Mouse (Mus musculus) bone marrow, adult 2 months (tissue): ENCODE measurements around the gene 4933430I17Rik. TPM values are rescaled to one million over a fixed set of nuclear protein-coding genes. Genes with fewer than 3 reads are reported as not detected.
A peak's percentile ranks its signal among the peaks of the same experiment; 100 is the strongest.

Experiments used
- H3K27ac ChIP-seq: fragments of 200-500 bp; 2 replicates; pipeline ENCODE4 v1.5.1; 2012; ENCODE audit warnings: low read depth, mild to moderate bottlenecking, control low read depth, inconsistent platforms, low read length; ENCODE audit not compliant: control insufficient read depth, poor library complexity, insufficient read depth
- H3K4me1 ChIP-seq: fragments of 200-500 bp; 2 replicates; pipeline ENCODE4 v1.6.1; 2011; ENCODE audit warnings: low read length; ENCODE audit not compliant: control insufficient read depth, insufficient read depth
- H3K4me3 ChIP-seq: fragments of 200-500 bp; replicated peaks from 2 replicates; pipeline ENCODE3; 2011; ENCODE audit warnings: mild to moderate bottlenecking, low read depth, low read length, control low read depth; ENCODE audit not compliant: control insufficient read depth
- CTCF ChIP-seq: fragments of 200-500 bp; IDR thresholded peaks from 2 replicates; pipeline ENCODE4 v1.5.1; 2011; ENCODE audit warnings: low read length, control low read depth; ENCODE audit not compliant: control insufficient read depth, insufficient read depth
- POLR2A ChIP-seq: fragments of 200-500 bp; IDR thresholded peaks from 2 replicates; pipeline ENCODE4 v1.6.1; 2011; ENCODE audit warnings: low read depth, mild to moderate bottlenecking, control low read depth, low read length, borderline replicate concordance; ENCODE audit not compliant: control insufficient read depth
- WGBS: fragments of 180-500 bp; shearing (Covaris S2); methylation state at CpG from one replicate; pipeline ENCODE4 v1.1.7; 2018; 5-methylcytosine and 5-hydroxymethylcytosine counted together
- polyA plus RNA-seq: library from polyadenylated mRNA; stranded (reverse); fragments of >200 nt; gene quantifications from 2 replicates; pipeline ENCODE4 v1.2.4, GENCODE M21; 2011; ENCODE audit warnings: low replicate concordance; ENCODE audit not compliant: missing spikeins, insufficient read depth, insufficient read length

Gene 4933430I17Rik
- polyA plus RNA-seq, 1 experiment: not detected

GRCm38 (mm10) chr4:62513998-62514506 lies 11.1 kb upstream of the 4933430I17Rik start:
- peaks cover 2% of the 10 kb centered on the region for H3K4me1 ChIP-seq
- no peak for TF ChIP-seq POLR2A
- TF ChIP-seq CTCF: no peak
- WGBS: 72% methylated on average over 11 of the region's 11 CpGs
- H3K4me3 ChIP-seq: peak overlapping the region; percentile 14
- no peak overlapping the region for H3K27ac ChIP-seq

- WGBS: 63% methylated on average over 7 of the region's 7 CpGs
- TF ChIP-seq CTCF (no peak), POLR2A (no peak)
- peak overlapping the region; percentile 90 for H3K4me3 ChIP-seq
- H3K27ac ChIP-seq: peak overlapping the region; percentile 85
- H3K4me1 ChIP-seq: peaks cover 2% of the 10 kb centered on the region
These were observed 10.2 kb upstream of the 4933430I17Rik start for GRCm38 (mm10) chr4:62514995-62515394.

- TF ChIP-seq CTCF: no peak
- peak overlapping the region; percentile 85 for H3K27ac ChIP-seq
- peak overlapping the region; percentile 90 for H3K4me3 ChIP-seq
- H3K4me1 ChIP-seq: peaks cover 2% of the 10 kb centered on the region
- WGBS: 19% methylated on average over 3 of the region's 3 CpGs
These were observed 9.7 kb upstream of the 4933430I17Rik start for GRCm38 (mm10) chr4:62515490-62515889.

- WGBS: 35% methylated on average over 2 of the region's 2 CpGs
- H3K4me3 ChIP-seq: peak overlapping the region; percentile 90
- H3K4me1 ChIP-seq: peaks cover 2% of the 10 kb centered on the region
- peak overlapping the region; percentile 85 for H3K27ac ChIP-seq
- TF ChIP-seq POLR2A: peak; percentile 29; the same call in 1 of the 2 replicates
- TF ChIP-seq CTCF: no peak
These were observed 9.1 kb upstream of the 4933430I17Rik start for GRCm38 (mm10) chr4:62516079-62516478.

- WGBS: 52% methylated on average over 1 of the region's 1 CpGs
- Histone ChIP-seq H3K27ac (peak overlapping the region; percentile 40), H3K4me1 (peaks cover 2% of the 10 kb centered on the region), H3K4me3 (peak overlapping the region; percentile 90)
- TF ChIP-seq CTCF (no peak), POLR2A (peak; percentile 54; the same call in 1 of the 2 replicates)
These were observed 8.6 kb upstream of the 4933430I17Rik start for GRCm38 (mm10) chr4:62516579-62516978.

GRCm38 (mm10) chr4:62517046-62517445 lies 8.1 kb upstream of the 4933430I17Rik start:
- Histone ChIP-seq H3K27ac (peak overlapping the region; percentile 78), H3K4me1 (peaks cover 2% of the 10 kb centered on the region), H3K4me3 (peak overlapping the region; percentile 18)
- TF ChIP-seq POLR2A (no peak), CTCF (no peak)
- WGBS: 31% methylated on average over 8 of the region's 8 CpGs

- Histone ChIP-seq H3K4me3 (peak overlapping the region; percentile 91), H3K27ac (peak overlapping the region; percentile 82)
- TF ChIP-seq CTCF: no peak
- TF ChIP-seq POLR2A: no peak
These were observed 7.4 kb upstream of the 4933430I17Rik start for GRCm38 (mm10) chr4:62517538-62518415.

GRCm38 (mm10) chr4:62518416-62519121 lies 6.6 kb upstream of the 4933430I17Rik start:
- Histone ChIP-seq H3K27ac (peak overlapping the region; percentile 82), H3K4me3 (peak overlapping the region; percentile 91), H3K4me1 (peaks cover 2% of the 10 kb centered on the region)
- TF ChIP-seq POLR2A (no peak), CTCF (no peak)
- 37% methylated on average over 13 of the region's 13 CpGs for WGBS

More at GRCm38 (mm10) chr4:62517538-62518415, 7.4 kb upstream of the 4933430I17Rik start:
- 30% methylated on average over 10 of the region's 10 CpGs for WGBS
- peaks cover 2% of the 10 kb centered on the region for H3K4me1 ChIP-seq
